Mouse (Mus musculus): ENCODE results near the gene Gm37240. TPM values are rescaled to one million over a fixed set of nuclear protein-coding genes. Genes with fewer than 3 reads are reported as not detected.

Gm37240 gene
- polyA plus RNA-seq, 1 experiment from 2014 or later, result 18.1 TPM

GRCm38 (mm10) chr3:85454001-85454400 lies 433.3 kb downstream of the Gm37240 start:
- Histone ChIP-seq H3K9me3 (ENCODE audit: control insufficient read depth, low read length) (no peaks in the 10 kb centered on the region), H3K4me1 (replicated peaks; ENCODE audit: control insufficient read depth, insufficient read depth) (no peaks in the 10 kb centered on the region), H3K4me3 (ENCODE audit: low read depth, low read length) (no peak overlapping the region), H3K27me3 (ENCODE audit: control insufficient read depth, insufficient read depth, low read length) (no peaks in the 10 kb centered on the region), H3K27ac (replicated peaks) (no peak overlapping the region), H3K9ac (ENCODE audit: low read length) (no peak overlapping the region), H3K36me3 (ENCODE audit: control insufficient read depth, insufficient read depth, low read length) (no peaks in the 10 kb centered on the region), H3K4me2 (replicated peaks; ENCODE audit: low read depth) (no peak overlapping the region)
- 75% methylated on average over 6 of the region's 6 CpGs for WGBS
- no peak for DNase-seq (ENCODE audit: low spot score)
- TF ChIP-seq EP300 (optimal IDR thresholded peaks at IDR 0.05) (no peak), CTCF (IDR thresholded peaks at IDR 0.05; ENCODE audit: low read depth) (no peak)
- ATAC-seq (ENCODE audit: low FRiP score, low TSS enrichment), result no peak

DNA sequence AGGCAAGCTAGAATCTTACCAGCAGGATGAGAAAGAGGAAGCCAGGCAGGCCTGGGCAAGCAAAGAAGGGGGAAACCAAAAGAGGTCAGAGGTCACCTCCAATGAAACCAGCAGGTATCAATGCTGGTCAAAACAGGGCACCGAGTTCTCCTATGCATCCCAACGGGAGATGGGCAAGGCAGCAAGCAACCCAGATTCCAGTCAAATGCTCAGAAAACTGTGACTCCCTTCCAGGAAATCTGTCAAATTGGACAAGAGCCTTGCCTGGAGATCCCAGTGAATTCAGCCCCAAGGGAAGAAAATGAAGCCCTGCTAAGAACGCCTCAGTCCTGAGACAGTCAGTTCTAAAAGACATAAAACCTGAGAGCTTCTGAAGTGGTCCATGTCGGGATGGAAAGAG lies 437.9 kb downstream of the Gm37240 start:
- WGBS, result 83% methylated on average over 4 of the region's 4 CpGs
- H3K9ac ChIP-seq (ENCODE audit: low read length), result no peak overlapping the region
- no peak overlapping the region for H3K27ac ChIP-seq (replicated peaks)
- H3K36me3 ChIP-seq (ENCODE audit: control insufficient read depth, insufficient read depth, low read length), result no peaks in the 10 kb centered on the region
- no peak overlapping the region for H3K4me2 ChIP-seq (replicated peaks; ENCODE audit: low read depth)
- H3K4me3 ChIP-seq (ENCODE audit: low read depth, low read length), result no peak overlapping the region
- DNase-seq (ENCODE audit: low spot score) (no peak), ATAC-seq (ENCODE audit: low FRiP score, low TSS enrichment) (no peak)
- TF ChIP-seq CTCF (IDR thresholded peaks at IDR 0.05; ENCODE audit: low read depth) (no peak), EP300 (optimal IDR thresholded peaks at IDR 0.05) (no peak)
- H3K4me1 ChIP-seq (replicated peaks; ENCODE audit: control insufficient read depth, insufficient read depth), result no peaks in the 10 kb centered on the region
- no peaks in the 10 kb centered on the region for H3K27me3 ChIP-seq (ENCODE audit: control insufficient read depth, insufficient read depth, low read length)
- no peaks in the 10 kb centered on the region for H3K9me3 ChIP-seq (ENCODE audit: control insufficient read depth, low read length)

DNA sequence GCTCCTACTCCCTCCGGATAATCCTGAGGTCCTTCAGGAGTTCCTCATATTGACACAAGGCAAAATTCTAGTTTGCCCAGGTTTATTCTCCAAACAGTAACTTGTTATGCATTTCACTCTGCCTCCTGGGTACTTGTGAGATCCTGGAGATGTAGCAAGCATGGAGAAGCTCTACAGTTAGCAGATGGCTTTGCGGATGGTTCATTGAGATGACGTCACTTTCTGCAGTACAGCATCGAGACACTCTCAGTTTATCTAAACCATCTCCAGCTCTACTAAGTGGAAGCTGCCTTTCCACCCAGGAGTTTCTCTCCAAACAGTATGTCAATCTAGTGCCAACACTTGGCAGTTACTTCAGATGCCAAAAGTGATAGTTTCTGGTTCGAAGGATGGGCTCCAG lies 444.5 kb downstream of the Gm37240 start:
- no peak overlapping the region for H3K27ac ChIP-seq (replicated peaks)
- ATAC-seq (ENCODE audit: low FRiP score, low TSS enrichment) (no peak), DNase-seq (ENCODE audit: low spot score) (no peak)
- no peak overlapping the region for H3K4me3 ChIP-seq (ENCODE audit: low read depth, low read length)
- TF ChIP-seq CTCF (IDR thresholded peaks at IDR 0.05; ENCODE audit: low read depth) (no peak), EP300 (optimal IDR thresholded peaks at IDR 0.05) (no peak)
- WGBS, result 86% methylated on average over 5 of the region's 5 CpGs
- H3K4me1 ChIP-seq (replicated peaks; ENCODE audit: control insufficient read depth, insufficient read depth), result no peaks in the 10 kb centered on the region
- no peak overlapping the region for H3K4me2 ChIP-seq (replicated peaks; ENCODE audit: low read depth)
- H3K9ac ChIP-seq (ENCODE audit: low read length), result no peak overlapping the region
- H3K27me3 ChIP-seq (ENCODE audit: control insufficient read depth, insufficient read depth, low read length), result no peaks in the 10 kb centered on the region
- no peaks in the 10 kb centered on the region for H3K9me3 ChIP-seq (ENCODE audit: control insufficient read depth, low read length)
- no peaks in the 10 kb centered on the region for H3K36me3 ChIP-seq (ENCODE audit: control insufficient read depth, insufficient read depth, low read length)

DNA sequence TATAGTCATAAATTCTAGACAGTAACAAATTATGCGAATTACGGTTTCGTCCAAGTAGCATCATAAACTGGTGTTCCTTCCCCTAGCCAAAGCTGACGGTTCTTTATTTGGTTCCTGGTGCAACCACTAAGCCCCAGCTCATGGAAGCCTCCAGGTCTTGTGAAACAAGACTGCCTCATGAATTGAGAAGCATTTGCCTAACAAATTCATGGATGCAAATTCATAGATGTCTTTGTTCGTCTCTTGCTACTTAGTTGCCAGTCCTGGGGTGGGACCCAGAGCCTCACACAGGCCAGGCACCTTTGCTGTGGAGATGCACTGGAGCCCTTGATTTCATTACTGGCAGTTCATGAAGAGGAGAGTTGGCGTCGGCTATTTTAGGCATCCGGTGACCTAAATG lies 445.1 kb downstream of the Gm37240 start:
- H3K4me2 ChIP-seq (replicated peaks; ENCODE audit: low read depth), result no peak overlapping the region
- DNase-seq (ENCODE audit: low spot score) (no peak), ATAC-seq (ENCODE audit: low FRiP score, low TSS enrichment) (no peak)
- H3K9me3 ChIP-seq (ENCODE audit: control insufficient read depth, low read length), result no peaks in the 10 kb centered on the region
- no peak for TF ChIP-seq EP300 (optimal IDR thresholded peaks at IDR 0.05)
- no peak for TF ChIP-seq CTCF (IDR thresholded peaks at IDR 0.05; ENCODE audit: low read depth)
- H3K27ac ChIP-seq (replicated peaks), result no peak overlapping the region
- WGBS, result 89% methylated on average over 8 of the region's 8 CpGs
- H3K9ac ChIP-seq (ENCODE audit: low read length), result no peak overlapping the region
- H3K4me3 ChIP-seq (ENCODE audit: low read depth, low read length), result no peak overlapping the region
- no peaks in the 10 kb centered on the region for H3K36me3 ChIP-seq (ENCODE audit: control insufficient read depth, insufficient read depth, low read length)
- no peaks in the 10 kb centered on the region for H3K4me1 ChIP-seq (replicated peaks; ENCODE audit: control insufficient read depth, insufficient read depth)
- H3K27me3 ChIP-seq (ENCODE audit: control insufficient read depth, insufficient read depth, low read length), result no peaks in the 10 kb centered on the region

GRCm38 (mm10) chr3:85435406-85435805 lies 451.9 kb downstream of the Gm37240 start:
- no peak overlapping the region for H3K9ac ChIP-seq (ENCODE audit: low read length)
- ATAC-seq (ENCODE audit: low FRiP score, low TSS enrichment), result no peak
- H3K27me3 ChIP-seq (ENCODE audit: control insufficient read depth, insufficient read depth, low read length), result no peaks in the 10 kb centered on the region
- no peaks in the 10 kb centered on the region for H3K9me3 ChIP-seq (ENCODE audit: control insufficient read depth, low read length)
- no peak overlapping the region for H3K4me2 ChIP-seq (replicated peaks; ENCODE audit: low read depth)
- no peak overlapping the region for H3K4me3 ChIP-seq (ENCODE audit: low read depth, low read length)
- no peaks in the 10 kb centered on the region for H3K4me1 ChIP-seq (replicated peaks; ENCODE audit: control insufficient read depth, insufficient read depth)
- no peak overlapping the region for H3K27ac ChIP-seq (replicated peaks)
- 41% methylated on average over 4 of the region's 4 CpGs for WGBS
- DNase-seq (ENCODE audit: low spot score), result no peak
- TF ChIP-seq CTCF (IDR thresholded peaks at IDR 0.05; ENCODE audit: low read depth) (no peak), EP300 (optimal IDR thresholded peaks at IDR 0.05) (no peak)
- H3K36me3 ChIP-seq (ENCODE audit: control insufficient read depth, insufficient read depth, low read length), result no peaks in the 10 kb centered on the region

DNA sequence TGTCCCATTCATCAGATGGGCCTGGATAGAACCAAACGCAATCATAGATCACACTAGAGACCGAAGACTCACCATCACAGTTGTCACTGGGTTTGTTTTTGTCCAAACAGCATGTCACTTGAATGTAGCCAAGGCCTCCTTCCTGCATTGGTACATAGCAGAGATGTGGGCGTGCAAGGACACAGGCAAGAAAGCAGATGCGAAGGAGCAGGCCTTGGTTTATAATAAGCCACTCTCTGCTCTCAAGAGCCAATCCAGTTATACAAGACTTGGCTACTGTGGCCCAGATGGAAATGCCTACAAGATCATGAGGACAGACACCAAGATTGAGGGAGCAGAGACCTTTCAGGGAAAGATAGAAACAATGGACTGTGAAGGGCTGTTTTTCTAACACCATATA lies 456.1 kb downstream of the Gm37240 start:
- no peak overlapping the region for H3K9ac ChIP-seq (ENCODE audit: low read length)
- TF ChIP-seq EP300 (optimal IDR thresholded peaks at IDR 0.05), result no peak
- TF ChIP-seq CTCF (IDR thresholded peaks at IDR 0.05; ENCODE audit: low read depth), result no peak
- no peak overlapping the region for H3K27ac ChIP-seq (replicated peaks)
- H3K4me3 ChIP-seq (ENCODE audit: low read depth, low read length), result no peak overlapping the region
- H3K4me1 ChIP-seq (replicated peaks; ENCODE audit: control insufficient read depth, insufficient read depth), result no peaks in the 10 kb centered on the region
- DNase-seq (ENCODE audit: low spot score) (no peak), ATAC-seq (ENCODE audit: low FRiP score, low TSS enrichment) (no peak)
- no peaks in the 10 kb centered on the region for H3K9me3 ChIP-seq (ENCODE audit: control insufficient read depth, low read length)
- no peaks in the 10 kb centered on the region for H3K27me3 ChIP-seq (ENCODE audit: control insufficient read depth, insufficient read depth, low read length)
- H3K36me3 ChIP-seq (ENCODE audit: control insufficient read depth, insufficient read depth, low read length), result no peaks in the 10 kb centered on the region
- WGBS, result 90% methylated on average over 4 of the region's 4 CpGs
- H3K4me2 ChIP-seq (replicated peaks; ENCODE audit: low read depth), result no peak overlapping the region
